Mouse (Mus musculus): ENCODE data around the gene Fn1. TPM values are rescaled to one million over a fixed set of nuclear protein-coding genes. Genes with fewer than 3 reads are reported as not detected.
A peak's percentile ranks its signal among the peaks of the same experiment; 100 is the strongest.

Gene Fn1
- 10 to 100 TPM; 45.0 to 50.5 TPM for total RNA-seq (2021)
- 32.5 and 44.7 TPM in 2 replicates for polyA plus RNA-seq (2012; rRNA removed)
- long read RNA-seq, full-length matches to known transcripts = 2 of 3 reads
- long read RNA-seq, partial matches to known transcripts = 0 of 3 reads
- long read RNA-seq, other reads (novel, unspliced or antisense) = 1 of 3 reads

GRCm38 (mm10) chr1:71652551-71653399 lies at the start of gene Fn1:
Gene Fn1, minus strand, starts transcription at chr1:71653200.
- peak; percentile 86 for DNase-seq

GRCm38 (mm10) chr1:71696093-71696492 lies 43.1 kb upstream of the Fn1 start:
- DNase-seq = no peak

DNA sequence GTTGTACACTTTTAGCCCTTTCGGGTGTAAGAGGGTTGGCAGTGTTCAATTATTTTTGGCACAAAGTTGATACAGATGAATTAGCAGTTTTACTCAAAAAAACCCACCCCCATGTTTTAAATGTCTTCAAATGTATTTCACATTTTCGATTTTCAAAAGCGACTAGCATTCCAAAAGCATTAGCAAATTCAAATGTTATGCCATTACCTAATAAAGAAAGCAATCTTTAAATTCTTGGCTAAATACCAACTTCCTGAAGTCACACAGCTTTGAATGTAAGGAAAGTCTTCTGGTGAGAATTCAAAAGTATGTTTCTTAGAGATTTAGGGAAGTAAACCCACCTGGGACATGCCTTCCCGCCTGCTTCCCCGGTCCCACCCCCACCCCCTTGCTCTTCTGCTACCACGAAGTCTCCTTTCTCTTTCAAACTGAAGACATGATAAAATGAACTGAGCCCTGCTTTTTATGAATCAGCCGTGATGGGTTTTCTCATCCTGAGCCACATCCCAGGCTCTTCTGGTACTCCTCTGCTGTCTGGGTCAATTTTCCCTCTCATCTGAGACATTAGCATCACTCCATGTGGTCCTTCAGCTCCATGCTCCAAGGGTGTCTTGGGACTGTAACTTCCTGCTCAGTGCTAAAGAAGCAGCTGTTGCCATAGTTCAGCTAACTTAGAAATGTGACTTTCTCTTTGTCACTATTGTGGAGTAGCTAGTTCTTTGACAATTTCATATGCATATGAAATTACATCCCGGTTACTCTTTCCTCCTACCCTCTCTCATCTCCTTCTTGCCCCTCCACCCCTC lies 38.7 kb upstream of the Fn1 start:
- DNase-seq = no peak

GRCm38 (mm10) chr1:71688926-71689303 lies 35.9 kb upstream of the Fn1 start:
- DNase-seq = no peak

DNA sequence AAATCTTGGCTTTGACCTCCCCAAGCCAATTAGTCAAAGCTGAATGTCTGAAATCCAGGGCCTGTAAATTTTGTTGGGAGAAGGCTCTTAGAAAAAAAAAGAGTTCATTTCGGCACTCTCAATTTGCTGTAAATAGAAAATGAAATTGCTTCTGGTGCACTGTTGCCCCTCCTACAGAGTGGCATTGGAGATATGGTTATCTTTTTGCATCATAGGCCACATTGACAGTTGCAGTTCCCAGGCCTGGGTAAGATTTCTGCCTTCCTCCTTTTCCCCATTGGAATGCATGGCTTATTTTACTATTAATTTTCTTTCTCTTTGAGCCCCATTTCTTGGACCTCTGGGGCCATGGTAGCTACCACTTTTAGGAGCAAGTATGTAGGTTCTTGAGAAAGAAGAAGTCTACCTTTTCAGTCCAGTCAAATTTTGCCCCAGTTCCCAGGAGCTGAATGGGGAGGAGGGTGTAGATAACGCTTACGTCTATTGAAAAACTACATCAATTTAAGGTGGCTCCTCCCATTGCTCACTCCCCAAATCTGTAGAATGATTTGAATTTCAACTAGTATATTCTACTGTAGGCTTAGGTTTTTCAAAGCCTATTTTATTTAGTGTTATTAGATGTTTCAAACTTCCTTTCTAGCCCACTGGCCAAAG lies 35.4 kb upstream of the Fn1 start:
- DNase-seq = no peak

DNA sequence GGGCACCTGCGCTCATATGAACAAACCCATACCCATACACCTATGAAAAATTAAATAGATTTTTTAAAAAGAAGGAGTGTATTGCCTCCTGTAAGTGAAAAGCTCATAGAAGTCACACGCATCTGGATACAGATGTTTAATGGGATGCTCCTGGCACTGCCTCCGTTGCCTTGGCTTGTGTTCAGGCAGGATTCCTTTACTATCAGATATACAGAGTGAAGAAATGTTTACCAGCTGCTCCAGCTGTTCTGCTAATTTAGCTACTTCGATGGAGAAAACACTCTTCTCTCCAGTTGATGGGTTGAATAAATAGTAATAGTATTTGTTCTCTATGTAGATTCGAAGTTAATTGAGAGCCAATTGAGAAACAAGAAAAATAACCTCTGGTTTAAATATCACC lies 33.8 kb upstream of the Fn1 start:
- DNase-seq = no peak

DNA sequence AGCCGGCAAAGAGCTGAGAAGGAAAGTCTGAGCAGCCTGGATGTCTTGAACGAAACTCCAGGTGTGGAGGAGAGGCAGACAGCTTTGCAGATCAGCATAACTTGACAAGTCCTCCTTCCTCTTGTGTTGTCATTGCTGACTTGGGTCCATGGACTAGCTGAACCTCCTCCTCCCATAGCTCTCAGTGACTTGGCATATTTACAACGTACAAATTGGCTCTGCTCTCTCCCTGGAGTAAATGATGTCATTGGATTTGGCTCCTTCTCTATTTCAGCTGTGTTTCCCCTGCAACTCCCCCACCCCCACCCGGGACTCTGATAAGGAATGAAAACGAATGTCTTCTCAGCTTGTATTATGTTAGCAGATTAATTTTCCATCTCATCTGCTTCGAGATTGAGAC lies 30.7 kb upstream of the Fn1 start:
- peak; percentile 14 for DNase-seq

GRCm38 (mm10) chr1:71682194-71682715 lies 29.3 kb upstream of the Fn1 start:
- no peak for DNase-seq

DNA sequence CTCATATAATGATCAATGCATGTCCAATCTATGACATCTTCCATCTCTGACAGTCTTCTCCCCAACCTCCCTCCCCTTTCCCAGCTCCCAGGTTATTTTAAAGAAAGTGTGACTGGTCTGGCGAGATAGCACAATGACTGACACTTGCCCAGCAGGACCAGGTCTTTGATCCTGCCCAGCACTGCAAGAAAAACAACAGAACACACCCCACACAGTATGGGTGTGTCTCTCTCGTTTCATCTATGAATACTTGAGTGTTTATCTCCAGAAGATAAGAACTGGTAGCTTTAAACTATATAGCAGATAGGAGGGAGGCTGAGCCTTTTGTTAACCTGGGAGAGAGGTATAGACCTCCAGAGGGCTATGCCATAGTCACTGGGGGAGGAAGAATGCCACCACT lies 28.3 kb upstream of the Fn1 start:
- no peak for DNase-seq

GRCm38 (mm10) chr1:71680046-71680672 lies 27.2 kb upstream of the Fn1 start:
- DNase-seq = no peak

DNA sequence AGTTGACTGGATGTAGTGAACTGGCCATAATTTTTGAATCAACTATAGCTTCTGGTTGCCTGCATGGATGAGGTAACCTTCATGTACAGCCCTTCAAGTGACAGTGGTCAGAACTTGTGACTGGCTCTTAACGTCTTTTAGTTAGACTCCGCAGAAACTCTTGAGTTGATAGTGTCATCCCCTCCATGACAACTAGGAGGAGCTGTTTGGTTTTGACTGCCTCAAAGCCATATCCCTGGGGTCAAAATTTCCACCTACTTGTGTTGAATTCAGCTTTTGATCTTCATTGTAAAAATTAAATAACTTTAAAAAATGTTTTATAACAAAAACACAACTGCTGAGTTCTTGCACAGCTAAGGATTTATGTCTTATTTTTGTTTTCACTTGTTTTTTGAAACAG lies 22.4 kb upstream of the Fn1 start:
- DNase-seq = no peak

GRCm38 (mm10) chr1:71674274-71674673 lies 21.3 kb upstream of the Fn1 start:
- DNase-seq = no peak

- no peak for DNase-seq
These were observed 20.5 kb upstream of the Fn1 start for GRCm38 (mm10) chr1:71673398-71673910.

DNA sequence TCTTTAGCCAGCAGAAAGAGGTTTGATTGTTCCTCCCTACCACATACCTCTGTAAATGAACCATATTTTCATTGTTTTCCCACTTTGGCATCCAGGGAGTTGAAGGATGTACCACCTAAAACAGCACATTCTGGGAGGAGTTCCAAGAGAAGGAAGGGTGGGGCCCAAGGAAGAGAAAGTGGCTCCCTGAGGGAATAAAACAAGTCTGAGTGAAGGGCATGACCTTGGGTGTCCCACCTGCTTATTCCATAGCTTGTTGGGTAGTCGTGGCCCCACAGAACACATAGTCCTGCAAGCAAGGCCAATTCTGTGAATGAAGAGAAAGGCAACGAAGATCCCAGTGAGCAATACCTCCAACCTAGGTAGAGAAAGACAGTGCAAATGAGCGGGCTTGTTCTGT lies 19.3 kb upstream of the Fn1 start:
- DNase-seq = no peak

- DNase-seq = no peak
These were observed 10.2 kb upstream of the Fn1 start for GRCm38 (mm10) chr1:71663242-71663641.

- no peak for DNase-seq
These were observed 5.6 kb upstream of the Fn1 start for GRCm38 (mm10) chr1:71658632-71659031.

DNA sequence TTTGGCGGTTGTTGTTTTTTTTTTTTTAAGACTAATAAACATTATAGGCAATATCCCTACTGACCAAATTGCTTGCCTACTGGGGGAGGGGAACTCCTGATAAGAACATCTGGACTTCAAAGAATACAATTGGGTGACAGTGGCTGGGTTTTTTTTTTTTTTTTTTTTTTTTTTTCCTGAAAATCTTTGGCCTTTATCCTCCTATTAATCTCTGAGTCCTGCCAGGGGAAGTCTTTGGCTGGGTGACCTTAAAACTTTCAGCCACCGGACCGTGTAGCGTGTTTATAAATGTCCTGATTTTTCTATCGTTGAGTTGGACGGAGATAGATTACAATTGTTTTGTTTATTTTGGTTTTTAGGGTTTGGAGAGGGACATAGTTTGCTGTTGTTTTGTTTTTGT lies 3.3 kb upstream of the Fn1 start:
- DNase-seq = no peak

DNA sequence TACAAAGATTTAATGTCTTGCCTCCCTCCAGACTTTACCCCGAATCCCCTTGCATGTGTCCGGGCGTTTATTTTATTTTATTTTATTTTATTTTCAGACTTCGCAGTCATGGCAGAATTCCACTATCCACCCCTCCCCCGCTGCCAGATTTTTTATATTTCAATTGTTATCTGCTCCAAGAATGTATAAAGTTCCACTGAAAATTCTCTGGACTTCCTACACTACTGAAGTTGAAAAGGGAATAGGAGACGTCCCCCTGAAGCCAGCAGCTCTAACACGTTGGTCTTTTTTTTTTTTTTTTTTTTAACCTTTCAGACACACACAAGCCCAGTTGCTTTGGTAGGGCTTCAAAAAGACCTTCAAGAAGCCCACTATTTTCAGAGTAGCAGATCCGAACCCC lies 1.2 kb upstream of the Fn1 start:
- no peak for DNase-seq

GRCm38 (mm10) chr1:71653400-71654159 lies 580 bp upstream of the Fn1 start:
- DNase-seq = peak; percentile 23

- DNase-seq = no peak
These were observed 1.2 kb downstream of the Fn1 start for GRCm38 (mm10) chr1:71651828-71652227.

GRCm38 (mm10) chr1:71651315-71651714 lies 1.7 kb downstream of the Fn1 start:
- DNase-seq = no peak
